Mouse (Mus musculus): ENCODE measurements around the gene Lztfl1. TPM values are rescaled to one million over a fixed set of nuclear protein-coding genes. Genes with fewer than 3 reads are reported as not detected.
"Not testable (repeated sequence)": the region's sequence is repeated elsewhere in the genome, so short reads cannot be mapped to it uniquely, and the experiment has no call there.

The Lztfl1 gene
- 143 and 152 TPM in 2 replicates for polyA plus RNA-seq (2015; fragmentation: Nextera tagmentation; extraction: Ambion mirVana)

GRCm38 (mm10) chr9:123717186-123718008 is at the start of gene Lztfl1:
TSS of gene Lztfl1 (minus strand) at chr9:123717697.
- DNase-seq (ENCODE audit: low spot score): peak; percentile 99

DNA sequence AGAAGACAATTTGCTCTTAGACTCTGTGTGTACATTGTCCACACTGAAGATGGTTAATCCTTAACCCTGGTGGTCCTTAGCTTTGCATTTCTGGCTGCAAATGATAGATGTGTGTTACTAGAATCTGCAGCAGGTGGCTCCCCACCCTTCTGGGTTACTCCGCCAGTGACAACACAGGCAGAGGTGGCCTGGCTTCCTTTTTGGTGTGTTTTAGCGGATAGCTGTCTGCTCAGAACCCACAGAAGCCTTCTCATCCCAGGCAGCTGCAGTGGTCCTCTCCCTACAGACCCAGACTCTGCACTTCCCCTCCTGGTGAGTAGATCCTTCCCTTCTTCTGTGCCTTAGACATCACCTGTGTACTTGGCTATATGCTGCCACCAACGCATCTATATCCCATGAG is 49.5 kb upstream of the Lztfl1 start:
- peak; percentile 80 for DNase-seq (ENCODE audit: low spot score)

DNA sequence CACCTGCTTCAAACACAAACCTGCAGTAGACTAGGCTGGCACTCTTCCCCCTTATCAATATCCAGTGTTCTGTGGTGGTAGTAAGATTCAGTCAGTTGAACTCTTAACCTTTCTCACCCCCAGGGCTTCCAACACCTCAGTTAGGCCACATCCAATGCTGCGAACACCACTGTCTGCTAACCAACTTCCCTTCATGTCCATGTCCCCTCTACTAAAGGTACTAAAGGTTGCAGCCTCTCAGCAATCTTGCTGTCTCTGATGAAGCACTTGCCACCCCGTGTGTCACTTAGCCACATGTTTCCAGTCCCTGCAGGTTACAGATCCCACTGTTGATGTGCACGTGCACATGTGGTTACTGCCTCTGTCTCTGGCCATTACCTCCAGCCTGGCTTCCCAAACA is 46.3 kb upstream of the Lztfl1 start:
- DNase-seq (ENCODE audit: low spot score): peak; percentile 59

DNA sequence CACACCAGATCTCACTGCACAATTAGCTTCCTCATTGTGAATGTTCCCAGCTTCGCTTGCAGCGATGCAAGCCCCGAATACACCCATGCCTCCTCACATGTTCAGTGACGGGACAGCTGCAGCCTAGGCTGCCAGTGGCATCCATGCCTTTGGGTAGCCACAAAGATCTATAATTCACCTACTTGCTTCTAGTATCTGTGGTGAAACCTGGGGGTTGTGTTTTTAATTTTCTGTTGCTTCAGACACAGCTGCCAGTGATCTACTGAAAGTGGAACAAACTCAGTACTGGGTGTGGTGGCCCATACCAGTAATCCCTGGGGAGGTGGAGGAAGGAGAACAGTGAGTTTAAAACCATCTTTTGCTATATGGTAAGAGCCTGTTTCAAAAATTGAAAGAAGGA is 45.4 kb upstream of the Lztfl1 start:
- peak; percentile 64 for DNase-seq (ENCODE audit: low spot score)

GRCm38 (mm10) chr9:123760806-123761205 is 43.3 kb upstream of the Lztfl1 start:
- DNase-seq (ENCODE audit: low spot score): peak; percentile 49

DNA sequence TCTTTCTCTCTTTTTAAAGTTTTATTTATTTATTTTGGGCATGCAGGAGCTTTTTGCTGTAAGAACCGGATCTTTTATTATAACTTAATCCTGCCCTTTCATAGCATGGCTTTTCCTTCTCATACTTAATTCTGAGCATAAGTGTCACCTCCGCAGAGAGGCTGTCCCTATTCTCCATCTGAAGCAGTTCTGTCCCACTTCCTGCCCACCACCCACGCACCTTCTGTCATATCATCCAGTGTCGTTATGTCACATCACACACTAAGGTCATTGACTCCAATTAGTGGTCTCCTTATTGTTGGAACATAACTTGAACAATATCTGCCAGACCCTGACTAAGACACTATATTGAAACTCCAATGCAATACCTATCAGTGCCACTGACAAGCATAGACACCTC is 41.1 kb upstream of the Lztfl1 start:
- peak; percentile 57 for DNase-seq (ENCODE audit: low spot score)

DNA sequence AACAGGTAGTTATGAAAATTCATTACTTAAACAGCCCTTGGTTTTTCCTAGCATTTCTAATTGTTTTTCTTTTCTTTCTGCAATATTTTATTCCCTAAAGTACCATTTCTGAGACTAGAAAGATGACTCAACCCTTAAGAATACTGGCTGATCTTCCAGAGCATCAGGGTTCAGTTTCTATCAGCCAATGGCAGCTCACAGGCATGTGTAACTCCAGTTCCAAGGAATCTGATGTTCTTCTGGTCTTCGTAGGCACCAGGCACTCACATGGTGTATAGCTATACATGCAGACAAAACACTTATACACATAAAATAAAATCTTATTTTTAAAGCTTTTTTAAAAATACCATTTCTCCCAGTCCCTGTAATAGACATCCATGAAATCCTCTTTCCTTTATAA is 40.7 kb upstream of the Lztfl1 start:
- no peak for DNase-seq (ENCODE audit: low spot score)

GRCm38 (mm10) chr9:123757326-123757725 is 39.8 kb upstream of the Lztfl1 start:
- peak; percentile 68 for DNase-seq (ENCODE audit: low spot score)

- peak; percentile 97 for DNase-seq (ENCODE audit: low spot score)
These were observed 39.3 kb upstream of the Lztfl1 start for GRCm38 (mm10) chr9:123756752-123757151.

- DNase-seq (ENCODE audit: low spot score): peak; percentile 96
These were observed 36.8 kb upstream of the Lztfl1 start for GRCm38 (mm10) chr9:123754333-123754732.

DNA sequence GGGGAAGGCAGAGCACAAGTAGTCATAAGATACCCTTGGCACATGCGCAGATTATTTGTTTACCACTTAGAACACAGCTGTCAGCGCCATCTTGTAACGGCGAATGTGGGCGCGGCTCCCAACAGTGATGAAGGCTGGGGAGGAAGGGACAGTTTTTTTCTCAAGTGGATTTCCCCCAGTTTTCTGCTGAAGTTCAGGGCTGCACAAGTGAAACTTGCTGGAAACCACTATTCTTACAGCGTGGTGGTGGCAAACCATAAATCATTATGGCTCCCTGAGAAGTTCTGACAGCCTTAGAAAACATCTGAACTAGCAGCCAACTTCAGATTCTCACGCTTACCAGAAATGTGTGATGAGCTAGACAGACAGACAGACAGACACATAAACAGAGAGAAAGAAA is 32.2 kb upstream of the Lztfl1 start:
- DNase-seq (ENCODE audit: low spot score): not testable (repeated sequence)

GRCm38 (mm10) chr9:123740799-123741198 is 23.3 kb upstream of the Lztfl1 start:
- no peak for DNase-seq (ENCODE audit: low spot score)

DNA sequence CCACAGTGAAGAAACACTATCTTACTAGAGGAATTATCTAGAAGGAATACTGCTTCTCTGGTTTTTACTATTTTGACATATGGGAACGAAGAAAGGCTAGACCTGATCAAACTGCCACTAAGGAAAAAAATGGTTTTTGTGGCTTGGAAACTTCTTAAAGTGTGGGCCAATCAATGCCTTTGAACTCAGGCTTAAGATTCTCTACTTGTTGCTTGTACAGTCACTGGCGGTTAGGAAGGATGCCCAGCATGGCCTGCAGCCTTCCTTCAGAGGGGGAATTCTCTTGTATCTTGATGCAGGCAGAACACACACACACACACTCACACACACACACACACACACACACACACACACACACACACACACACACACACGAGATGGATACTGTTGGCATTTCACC is 16.6 kb upstream of the Lztfl1 start:
- DNase-seq (ENCODE audit: low spot score): no peak

DNA sequence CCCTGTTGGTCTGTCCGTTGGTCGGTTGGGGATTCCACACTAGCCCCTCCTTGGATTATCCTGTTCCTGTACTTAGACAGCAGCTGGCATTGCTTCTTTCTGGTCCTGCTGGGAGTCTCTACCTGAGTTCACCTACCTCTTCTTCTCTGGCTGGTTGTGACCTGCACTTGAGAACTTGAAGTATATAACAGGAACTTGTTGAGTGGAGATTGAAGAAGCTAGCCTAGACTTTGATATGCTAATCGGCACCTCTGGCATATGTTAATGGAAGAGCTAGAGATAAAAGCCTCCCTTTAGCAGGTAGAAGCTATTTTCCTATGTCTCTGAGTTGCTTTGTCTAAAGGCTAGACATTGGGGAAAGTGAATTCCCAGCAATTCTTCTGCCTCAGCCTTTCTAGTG is 13.8 kb upstream of the Lztfl1 start:
- no peak for DNase-seq (ENCODE audit: low spot score)

DNA sequence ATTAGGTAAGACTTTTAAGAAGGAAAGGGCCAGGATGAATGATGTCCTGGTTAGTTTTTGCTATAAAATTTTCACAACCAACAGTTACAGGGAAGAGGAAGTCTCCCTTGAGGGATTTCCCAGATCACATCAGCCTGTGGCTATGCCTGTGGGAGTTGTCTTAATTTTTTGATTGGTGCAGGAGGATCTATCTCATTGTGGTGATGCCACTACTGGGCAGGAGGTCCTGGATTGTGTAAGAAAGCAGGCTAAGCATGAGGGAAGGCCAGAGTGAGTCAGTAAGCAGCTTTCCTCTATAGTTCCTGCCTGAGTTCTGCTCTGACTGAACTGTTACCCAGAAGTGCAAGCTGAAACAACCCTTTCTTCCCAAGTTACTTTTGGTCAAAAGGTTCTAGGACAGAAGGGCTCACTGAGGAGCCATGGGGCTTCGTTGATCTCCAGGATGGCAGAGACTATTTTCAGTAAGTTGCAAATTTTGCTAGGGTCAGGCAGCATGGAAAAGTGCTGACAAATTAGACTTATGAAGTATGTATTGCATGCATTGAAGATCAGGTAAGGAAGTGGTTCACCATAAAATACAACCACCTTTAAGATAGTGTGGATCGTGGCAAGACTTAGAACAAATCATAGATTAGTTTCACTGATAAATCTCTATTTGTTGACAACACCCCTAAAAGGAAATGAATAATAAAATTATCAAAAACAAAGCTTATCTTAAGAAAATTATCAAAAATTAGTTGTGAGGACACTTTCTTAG is 5.4 kb upstream of the Lztfl1 start:
- no peak for DNase-seq (ENCODE audit: low spot score)

- DNase-seq (ENCODE audit: low spot score): peak; percentile 57
These were observed 1.2 kb downstream of the Lztfl1 start for GRCm38 (mm10) chr9:123716301-123716700.

DNA sequence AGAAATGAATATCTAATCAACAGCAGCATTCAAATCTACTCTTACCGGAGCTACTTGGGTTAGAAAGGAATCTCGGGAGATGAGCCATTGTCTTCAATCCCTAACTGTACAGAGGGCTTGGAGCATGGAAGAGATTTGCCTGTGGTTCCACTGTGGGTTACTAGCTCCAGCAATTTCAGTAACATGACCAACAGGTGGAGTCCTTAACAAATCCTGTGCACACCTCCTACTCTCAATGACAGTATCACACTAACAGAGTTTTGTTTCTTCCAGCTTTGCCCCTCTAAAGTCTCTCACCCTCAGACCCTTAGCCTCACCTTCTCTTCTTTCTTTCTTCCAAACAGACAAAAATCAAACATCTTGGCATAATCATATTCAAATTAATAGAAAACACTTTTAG is 4.4 kb downstream of the Lztfl1 start:
- DNase-seq (ENCODE audit: low spot score): peak; percentile 68

GRCm38 (mm10) chr9:123709226-123709625 is 8.3 kb downstream of the Lztfl1 start:
- no peak for DNase-seq (ENCODE audit: low spot score)

DNA sequence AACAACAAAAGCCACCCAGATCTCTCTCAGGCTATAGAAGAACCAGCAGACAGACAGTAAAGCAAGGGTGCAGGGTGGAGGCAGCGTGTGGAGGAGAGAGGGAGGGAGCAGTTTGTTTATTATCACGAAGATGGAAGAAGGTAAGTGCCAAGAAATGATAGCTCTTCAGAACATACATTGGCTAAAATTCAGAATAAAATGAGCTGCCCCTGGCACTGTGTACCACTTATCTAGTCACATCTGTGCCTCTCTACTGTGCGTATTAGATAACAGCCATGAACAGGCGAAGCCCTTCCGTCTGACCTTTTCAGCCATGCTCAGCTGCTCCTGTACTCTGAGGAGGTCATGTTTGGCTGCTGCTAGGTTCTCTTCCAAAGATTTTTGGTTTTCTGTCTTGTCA is 15.7 kb downstream of the Lztfl1 start:
- no peak for DNase-seq (ENCODE audit: low spot score)

DNA sequence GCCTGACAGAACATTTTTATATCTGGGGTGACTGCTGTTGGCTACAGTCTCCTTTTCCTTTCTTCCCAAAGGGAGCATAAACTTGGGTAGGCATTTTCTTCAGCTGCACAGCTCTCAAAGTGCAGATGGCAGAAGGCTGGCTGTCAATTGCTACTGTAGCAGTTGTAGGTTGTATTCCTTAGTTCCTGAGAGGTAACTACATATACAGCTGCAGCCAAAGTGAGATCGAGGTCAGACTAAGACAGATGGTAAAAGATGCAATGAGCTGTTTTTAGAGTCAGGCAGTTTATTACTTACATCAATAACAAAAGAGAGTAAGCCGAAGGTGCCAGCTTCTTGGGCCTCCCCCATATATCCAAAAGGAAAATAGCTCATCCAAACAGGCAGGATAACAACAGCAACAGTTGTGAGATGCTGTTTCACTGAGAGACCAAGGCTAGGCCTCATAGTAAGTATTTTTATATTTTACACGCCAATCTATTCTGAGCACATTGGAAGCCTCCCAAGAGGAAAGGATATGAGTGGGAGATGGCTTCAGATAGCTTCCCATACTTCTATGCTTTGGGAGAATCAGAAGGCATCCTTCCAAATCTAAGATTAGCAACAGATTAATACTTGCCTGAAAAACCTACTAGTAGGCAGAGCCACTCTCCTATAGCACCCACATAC is 21.7 kb downstream of the Lztfl1 start:
- no peak for DNase-seq (ENCODE audit: low spot score)

DNA sequence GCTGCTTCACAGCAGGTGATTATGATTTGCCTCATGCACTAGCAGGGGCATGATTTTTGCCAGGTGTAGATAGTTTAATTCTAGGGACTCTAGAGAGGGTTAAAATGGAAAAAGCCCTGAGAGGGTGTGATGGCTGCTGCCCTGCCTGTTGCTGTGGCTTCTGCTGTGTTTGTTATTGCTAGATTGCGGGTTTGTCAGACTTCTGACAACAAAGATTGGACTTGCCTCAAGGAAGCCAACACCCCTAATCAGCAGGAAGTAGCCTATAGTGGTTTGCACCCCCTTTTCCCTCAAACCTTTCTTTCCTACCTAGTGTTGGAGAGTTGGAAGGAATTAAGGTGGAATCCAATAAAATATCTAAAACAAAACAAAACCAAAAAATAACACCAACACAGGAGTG is 29.3 kb downstream of the Lztfl1 start:
- no peak for DNase-seq (ENCODE audit: low spot score)

DNA sequence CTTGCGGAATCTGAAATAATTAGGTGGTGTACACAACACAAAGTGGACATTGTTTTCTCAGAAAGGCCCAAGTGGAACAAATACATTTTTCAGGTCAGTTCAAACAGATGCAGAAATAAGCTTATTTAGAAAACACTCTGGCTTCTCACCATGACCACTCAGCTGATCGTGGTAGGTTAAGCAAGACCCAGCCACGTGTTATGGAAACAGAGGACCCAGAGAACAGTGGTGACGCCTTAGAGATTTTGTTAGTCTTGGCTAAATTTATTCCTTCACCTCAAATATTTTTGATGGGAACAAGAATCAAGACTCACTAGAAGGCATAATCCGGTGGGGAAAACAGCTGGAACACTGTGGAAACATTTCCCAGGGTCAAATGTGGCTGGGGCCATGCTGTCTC is 31.3 kb downstream of the Lztfl1 start:
- DNase-seq (ENCODE audit: low spot score): no peak

Data from thymus, postnatal 0 days (tissue).